Mouse (Mus musculus): Measurements from ENCODE around the gene Itprip.

Gene Itprip

GRCm38 (mm10) chr19:47914191-47914590, 4.9 kb downstream of the Itprip start:
- no peak for DNase-seq

- no peak for DNase-seq
These were observed 5.8 kb downstream of the Itprip start for GRCm38 (mm10) chr19:47913344-47913743.

GRCm38 (mm10) chr19:47910751-47911150, 8.3 kb downstream of the Itprip start:
- DNase-seq = no peak

GRCm38 (mm10) chr19:47910117-47910618, 8.9 kb downstream of the Itprip start:
- no peak for DNase-seq

GRCm38 (mm10) chr19:47909387-47910116, 9.5 kb downstream of the Itprip start:
- DNase-seq = peak; percentile 38

- no peak for DNase-seq
These were observed 10.1 kb downstream of the Itprip start for GRCm38 (mm10) chr19:47908961-47909371.

GRCm38 (mm10) chr19:47907596-47907995, 11.5 kb downstream of the Itprip start:
- peak; percentile 71 for DNase-seq

- DNase-seq = no peak
These were observed 13.5 kb downstream of the Itprip start for GRCm38 (mm10) chr19:47905603-47906002.

GRCm38 (mm10) chr19:47905081-47905480, 14.0 kb downstream of the Itprip start:
- no peak for DNase-seq

- DNase-seq = no peak
These were observed 15.4 kb downstream of the Itprip start for GRCm38 (mm10) chr19:47903679-47904078.

- peak; percentile 75 for DNase-seq
These were observed 16.5 kb downstream of the Itprip start for GRCm38 (mm10) chr19:47902316-47903201.

- DNase-seq = no peak
These were observed 18.5 kb downstream of the Itprip start for GRCm38 (mm10) chr19:47900558-47900957.

GRCm38 (mm10) chr19:47900012-47900411, 19.1 kb downstream of the Itprip start:
- no peak for DNase-seq

- no peak for DNase-seq
These were observed 20.5 kb downstream of the Itprip start for GRCm38 (mm10) chr19:47898472-47899079.

GRCm38 (mm10) chr19:47893092-47893491, 26.0 kb downstream of the Itprip start:
- no peak for DNase-seq

- peak; percentile 69 for DNase-seq
These were observed 27.4 kb downstream of the Itprip start for GRCm38 (mm10) chr19:47891562-47892312.

GRCm38 (mm10) chr19:47890489-47891130, 28.5 kb downstream of the Itprip start:
- peak; percentile 76 for DNase-seq

- DNase-seq = no peak
These were observed 31.1 kb downstream of the Itprip start for GRCm38 (mm10) chr19:47888037-47888436.

GRCm38 (mm10) chr19:47887417-47887816, 31.7 kb downstream of the Itprip start:
- DNase-seq = no peak

- peak; percentile 89 for DNase-seq
These were observed 32.5 kb downstream of the Itprip start for GRCm38 (mm10) chr19:47886617-47887016.

- no peak for DNase-seq
These were observed 33.2 kb downstream of the Itprip start for GRCm38 (mm10) chr19:47885886-47886285.

GRCm38 (mm10) chr19:47885191-47885743, 33.8 kb downstream of the Itprip start:
- DNase-seq = no peak
